Mouse (Mus musculus) layer of hippocampus, postnatal 14 days (tissue): ENCODE data around the gene Slc25a4. TPM values are rescaled to one million over a fixed set of nuclear protein-coding genes. Genes with fewer than 3 reads are reported as not detected.
"Not testable (repeated sequence)": the region's sequence is repeated elsewhere in the genome, so short reads cannot be mapped to it uniquely, and the experiment has no call there.

Source experiments
- DNase-seq, 2 experiments: peaks; one replicate each; pipeline ENCODE4 v3.0.0; 2021 to 2022; ENCODE audit warnings: low spot score in 2 of 2, mixed read lengths in 1 of 2
- long read RNA-seq, 2 experiments: library from polyadenylated mRNA; stranded (forward); transcript quantifications; one replicate each; pipeline ENCODE4 v2.0.0; 2021
- total RNA-seq, 2 experiments: library from RNA; stranded (reverse); gene quantifications; 2 replicates each; pipeline ENCODE4 v1.2.3; 2021

Slc25a4 gene
- 100 to 1,000 TPM; 684 to 686 TPM for total RNA-seq
- long read RNA-seq, experiment 1, transcript Slc25a4-201 (4 exons, 1,925 nt) = major isoform, 1,588 of 1,805 reads
- long read RNA-seq, experiment 1, partial matches to known transcripts = 12 of 1,805 reads
- long read RNA-seq, experiment 1, other reads (novel, unspliced or antisense) = 202 of 1,805 reads
- long read RNA-seq, experiment 2, transcript Slc25a4-201 (4 exons, 1,925 nt) = major isoform, 2,690 of 3,264 reads
- long read RNA-seq, experiment 2, partial matches to known transcripts = 567 of 3,264 reads
- long read RNA-seq, experiment 2, other reads (novel, unspliced or antisense) = 7 of 3,264 reads

GRCm38 (mm10) chr8:46210404-46211315, at the start of gene Slc25a4:
Gene Slc25a4, minus strand, starts transcription at chr8:46211284.
- DNase-seq = peak; percentile 98

GRCm38 (mm10) chr8:46257921-46258682, 47.0 kb upstream of the Slc25a4 start:
- no peak for DNase-seq

GRCm38 (mm10) chr8:46252456-46252855, 41.4 kb upstream of the Slc25a4 start:
- no peak for DNase-seq

- no peak for DNase-seq
Measured at GRCm38 (mm10) chr8:46251561-46251960, 40.5 kb upstream of the Slc25a4 start.

GRCm38 (mm10) chr8:46246346-46246745, 35.3 kb upstream of the Slc25a4 start:
- DNase-seq = no peak

- DNase-seq = no peak
Measured at GRCm38 (mm10) chr8:46242946-46243345, 31.9 kb upstream of the Slc25a4 start.

- DNase-seq = peak; percentile 55 to 78
Measured at GRCm38 (mm10) chr8:46241568-46242374, 30.7 kb upstream of the Slc25a4 start.

GRCm38 (mm10) chr8:46236441-46237223, 25.5 kb upstream of the Slc25a4 start:
- no peak for DNase-seq

GRCm38 (mm10) chr8:46234736-46235135, 23.7 kb upstream of the Slc25a4 start:
- DNase-seq = no peak

- DNase-seq = no peak
Measured at GRCm38 (mm10) chr8:46232798-46233197, 21.7 kb upstream of the Slc25a4 start.

GRCm38 (mm10) chr8:46231968-46232367, 20.9 kb upstream of the Slc25a4 start:
- not testable (repeated sequence) for DNase-seq

GRCm38 (mm10) chr8:46226622-46227021, 15.5 kb upstream of the Slc25a4 start:
- DNase-seq = no peak

GRCm38 (mm10) chr8:46225501-46225900, 14.4 kb upstream of the Slc25a4 start:
- no peak for DNase-seq

GRCm38 (mm10) chr8:46220566-46220965, 9.5 kb upstream of the Slc25a4 start:
- no peak for DNase-seq

- DNase-seq = peak; percentile 42 to 59
Measured at GRCm38 (mm10) chr8:46216838-46217237, 5.8 kb upstream of the Slc25a4 start.

GRCm38 (mm10) chr8:46213971-46214480, 2.9 kb upstream of the Slc25a4 start:
- DNase-seq = no peak

GRCm38 (mm10) chr8:46212194-46212593, 1.1 kb upstream of the Slc25a4 start:
- no peak for DNase-seq

- peak in 1 of 2 experiments; percentile 31 for DNase-seq
Measured at GRCm38 (mm10) chr8:46211611-46212071, 557 bp upstream of the Slc25a4 start.

GRCm38 (mm10) chr8:46209057-46209456, 2.0 kb downstream of the Slc25a4 start:
- DNase-seq = no peak
